In the genomic region with DNA sequence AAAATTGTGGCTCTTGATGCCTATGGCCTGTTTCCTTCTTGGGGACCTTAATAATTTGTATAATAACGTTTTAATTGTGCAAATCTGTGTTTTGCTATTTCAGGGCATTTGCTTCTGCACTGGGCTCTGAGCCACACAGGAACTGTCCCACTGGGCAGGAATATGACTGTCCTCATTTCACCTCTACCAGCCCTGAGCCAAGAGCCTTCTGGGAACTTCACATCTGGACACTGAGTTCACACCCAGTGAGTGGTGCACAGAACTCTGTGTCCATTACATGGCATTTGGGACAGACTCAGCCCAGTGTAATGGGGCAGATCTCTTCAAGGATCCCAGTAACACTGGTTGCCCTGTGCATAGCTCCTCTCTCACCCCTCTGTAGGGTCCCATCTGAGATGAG, we compare ENCODE assay signal across 15 mouse cellular contexts. TPM values are rescaled to one million over a fixed set of nuclear protein-coding genes. Genes with fewer than 3 reads are reported as not detected.
A peak's percentile ranks its signal among the peaks of the same experiment; 100 is the strongest.
DNase-seq lines count a peak whose midpoint lies in the region; TF ChIP-seq lines count a peak whose summit lies in the region.
"Had no signal": no experiment of that assay in that cellular context is flagged by ENCODE, and none has a peak within 500 bp of the region (broad histone marks: within the 10 kb centered on the region; RNA-seq: fewer than 3 reads in every experiment).

No protein-coding gene starts in this region.

- intact Hi-C loops in gastrocnemius, adult 2 months (cut with DNase I): loop anchor here (5.0 kb wide), 1 partner anchor 49 kb away; no protein-coding TSS in a partner anchor
- intact Hi-C loops in heart, postnatal 14 days (cut with DNase I): loop anchor here (5.0 kb wide), 1 partner anchor 144 kb away; no protein-coding TSS in a partner anchor

- 0 out of 2 replicates have a peak overlapping the region, but pooled peaks have one; percentile 16 for H3K27ac ChIP-seq in gastrocnemius, adult 2 months
- H3K27ac ChIP-seq: embryonic facial prominence, embryonic 15.5 days; hindbrain, embryonic 12.5 days; macrophage had no signal

- H3K4me3 ChIP-seq in gastrocnemius, adult 2 months: no peak overlapping the region
- H3K4me3 ChIP-seq: embryonic facial prominence, embryonic 15.5 days; hindbrain, embryonic 12.5 days had no signal

- DNase-seq in gastrocnemius, adult 2 months: peak; percentile 59
- DNase-seq in gastrocnemius, postnatal 10 days: no peak
- DNase-seq in kidney, postnatal 25 days: peak; percentile 26 to 58
- DNase-seq in kidney, postnatal 10 days: no peak
- DNase-seq in adipocyte (ENCODE audit: low spot score): peak; percentile 87
- peak; percentile 42 to 64 for DNase-seq in heart, postnatal 14 days
- DNase-seq in left cerebral cortex, adult 18-20 months (ENCODE audit: low spot score in 2 of 2): no peak
- DNase-seq: adrenal gland, adult 2 months; embryo, embryonic 11 days; right cerebral cortex, postnatal 14 days; thymus, postnatal 36 days had no signal

- TF ChIP-seq CTCF in gastrocnemius, adult 2 months (IDR thresholded peaks at IDR 0.05): no peak

RNA-seq across cellular contexts. Expression of gene Scml4, which starts 16.8 kb away (rescaled TPM):
- under 1 TPM; 0.46 to 0.59 TPM for total RNA-seq in gastrocnemius, adult 2 months (2021)
- total RNA-seq in gastrocnemius, postnatal 10 days (2021): 1 to 10 TPM; 3.3 to 3.8 TPM
- 1 to 10 TPM; 1.7 to 2.6 TPM for total RNA-seq in heart, postnatal 14 days (2021)
- total RNA-seq in left cerebral cortex, adult 18-20 months (2021): 1 to 10 TPM; 2.5 to 3.6 TPM
- total RNA-seq: G1E had no signal

Comparison
In these comparisons a context has a peak if more than half of its experiments do, and no peak if none do; other contexts are left out.
1. DNase-seq: peak in gastrocnemius, adult 2 months (single experiment), kidney, postnatal 25 days (2 of 2), adipocyte (single experiment) and heart, postnatal 14 days (2 of 2); none in gastrocnemius, postnatal 10 days (single experiment), kidney, postnatal 10 days (single experiment) and left cerebral cortex, adult 18-20 months (0 of 2).